Mouse (Mus musculus) heart, embryonic 15.5 days (tissue): ENCODE data around the gene Thnsl1. TPM values are rescaled to one million over a fixed set of nuclear protein-coding genes. Genes with fewer than 3 reads are reported as not detected.
A peak's percentile ranks its signal among the peaks of the same experiment; 100 is the strongest.

Experiments used
- ATAC-seq: fragments of 200-750 bp; cut with Nextera tagmentation; replicated peaks from 2 replicates; pipeline ENCODE4 v1.8.0; 2017; ENCODE audit warnings: low read depth, moderate TSS enrichment; ENCODE audit not compliant: insufficient number of reproducible peaks, insufficient read depth, low FRiP score
- H3K27ac ChIP-seq: fragments of 300-500 bp; sonication (generic); 2 replicates; pipeline ENCODE4 v1.5.1; 2015; ENCODE audit warnings: mild to moderate bottlenecking, inconsistent platforms
- H3K27me3 ChIP-seq: fragments of 300-500 bp; sonication (generic); 2 replicates; pipeline ENCODE4 v1.6.1; 2015; ENCODE audit warnings: inconsistent platforms
- H3K36me3 ChIP-seq: fragments of 300-500 bp; sonication (generic); 2 replicates; pipeline ENCODE4 v1.6.1; 2015; ENCODE audit warnings: mild to moderate bottlenecking, inconsistent platforms
- H3K4me1 ChIP-seq: fragments of 300-500 bp; sonication (generic); replicated peaks from 2 replicates; pipeline ENCODE4 v1.6.1; 2015; ENCODE audit warnings: inconsistent platforms
- H3K4me2 ChIP-seq: fragments of 300-500 bp; sonication (generic); 2 replicates; pipeline ENCODE4 v1.6.1; 2015; ENCODE audit warnings: inconsistent platforms, mild to moderate bottlenecking, moderate library complexity
- H3K4me3 ChIP-seq: fragments of 300-500 bp; sonication (generic); 2 replicates; pipeline ENCODE4 v1.5.1; 2015; ENCODE audit warnings: mild to moderate bottlenecking, inconsistent platforms
- H3K9ac ChIP-seq: fragments of 300-500 bp; sonication (generic); 2 replicates; pipeline ENCODE4 v1.6.1; 2015; ENCODE audit warnings: mild to moderate bottlenecking, inconsistent platforms
- H3K9me3 ChIP-seq: fragments of 300-500 bp; sonication (generic); replicated peaks from 2 replicates; pipeline ENCODE4 v1.6.1; 2016; ENCODE audit warnings: inconsistent platforms
- WGBS: fragments of 180-500 bp; shearing (Covaris S2); methylation state at CpG from one replicate; pipeline ENCODE4 v1.1.7; 2015; ENCODE audit warnings: mixed read lengths; 5-methylcytosine and 5-hydroxymethylcytosine counted together
- polyA plus RNA-seq: library from polyadenylated mRNA; unstranded; fragments of >200 nt; fragmentation: Nextera tagmentation; extraction: Ambion mirVana; gene quantifications from 2 replicates; pipeline ENCODE4 v1.2.1, GENCODE M21; 2015

Gene Thnsl1
- polyA plus RNA-seq, 1 experiment from 2014 or later, result 6.3 TPM

DNA sequence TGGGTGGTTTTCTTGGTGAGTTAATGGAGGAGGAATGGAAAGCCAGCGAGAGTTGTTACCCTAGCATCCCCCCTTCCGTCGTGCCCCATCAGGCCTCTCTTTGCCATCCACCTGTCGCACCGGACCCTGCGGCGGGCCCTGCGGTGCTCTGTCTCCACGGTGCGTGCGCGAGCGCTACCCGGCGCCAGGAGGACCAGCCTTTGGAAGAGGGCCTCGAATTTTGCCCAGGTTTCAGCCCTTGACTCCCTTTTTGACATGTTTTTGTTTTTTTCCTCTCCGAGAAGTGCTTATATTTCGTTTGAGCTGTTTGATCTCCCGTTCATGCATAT lies 271 bp downstream of the Thnsl1 start:
- WGBS, result under 1% methylated on average over 19 of the region's 19 CpGs
- Histone ChIP-seq H3K4me3 (peak overlapping the region; percentile 68), H3K9me3 (no peaks in the 10 kb centered on the region), H3K4me2 (peak overlapping the region; percentile 74), H3K27me3 (no peaks in the 10 kb centered on the region), H3K36me3 (no peaks in the 10 kb centered on the region; the same call in 1 of the 2 replicates), H3K9ac (peak overlapping the region; percentile 59), H3K4me1 (peaks cover 11% of the 10 kb centered on the region), H3K27ac (peak overlapping the region; percentile 77)
- peak; percentile 86 for ATAC-seq

DNA sequence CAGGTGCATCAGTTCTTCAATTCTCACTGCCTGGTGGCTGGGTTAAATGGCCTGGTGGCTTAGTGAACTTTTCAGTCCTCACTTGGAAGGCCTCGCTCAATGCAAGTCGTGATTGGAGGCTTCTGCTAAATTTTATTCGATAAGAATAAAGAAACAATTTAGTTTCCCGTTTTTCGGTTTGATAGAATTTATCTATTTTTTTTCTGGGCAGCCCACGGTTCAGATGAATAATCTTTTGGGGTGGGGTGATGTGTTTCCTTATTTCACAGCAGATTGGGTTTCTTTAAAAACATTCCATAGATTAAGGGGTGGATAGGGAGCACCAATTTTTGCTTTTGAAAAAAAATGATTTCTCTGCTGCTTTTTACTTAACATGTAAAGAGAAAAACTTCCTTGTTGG lies 754 bp downstream of the Thnsl1 start:
- H3K4me2 ChIP-seq, result peak overlapping the region; percentile 74
- ATAC-seq, result no peak
- H3K36me3 ChIP-seq, result no peaks in the 10 kb centered on the region; the same call in 1 of the 2 replicates
- peaks cover 11% of the 10 kb centered on the region for H3K4me1 ChIP-seq
- H3K9me3 ChIP-seq, result no peaks in the 10 kb centered on the region
- H3K4me3 ChIP-seq, result peak overlapping the region; percentile 68
- no peaks in the 10 kb centered on the region for H3K27me3 ChIP-seq
- 38% methylated on average over 6 of the region's 6 CpGs for WGBS
- H3K27ac ChIP-seq, result no peak overlapping the region
- H3K9ac ChIP-seq, result peak overlapping the region; percentile 59

- Histone ChIP-seq H3K27me3 (no peaks in the 10 kb centered on the region), H3K4me2 (no peak overlapping the region), H3K27ac (no peak overlapping the region), H3K4me1 (no peaks in the 10 kb centered on the region), H3K9ac (no peak overlapping the region), H3K9me3 (no peaks in the 10 kb centered on the region), H3K36me3 (no peaks in the 10 kb centered on the region; the same call in 1 of the 2 replicates), H3K4me3 (no peak overlapping the region)
- WGBS, result 62% methylated on average over 6 of the region's 6 CpGs
- ATAC-seq, result no peak
Observed at GRCm38 (mm10) chr2:21211361-21211760, 5.8 kb downstream of the Thnsl1 start.

DNA sequence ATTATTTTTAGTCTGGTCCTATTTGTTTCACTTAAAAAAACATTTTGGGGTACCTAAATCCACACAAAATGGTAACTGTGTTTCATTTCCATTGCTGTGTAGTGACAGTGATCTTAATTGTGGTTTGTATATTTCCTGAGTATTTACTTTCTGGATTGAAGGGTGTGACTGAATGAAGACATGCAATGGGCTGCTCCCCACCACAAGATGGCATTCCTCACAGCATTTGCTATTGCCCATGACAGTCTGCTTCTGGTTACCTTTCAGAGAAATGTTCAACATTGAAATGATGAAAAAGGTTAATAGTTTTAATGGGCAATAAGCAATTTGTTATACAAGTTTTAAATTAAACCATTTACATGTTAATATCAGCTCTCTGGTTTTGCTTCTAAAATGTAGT lies 8.8 kb downstream of the Thnsl1 start:
- H3K36me3 ChIP-seq, result no peaks in the 10 kb centered on the region; the same call in 1 of the 2 replicates
- H3K9ac ChIP-seq, result no peak overlapping the region
- no peak overlapping the region for H3K27ac ChIP-seq
- no peak for ATAC-seq
- no peak overlapping the region for H3K4me2 ChIP-seq
- H3K4me1 ChIP-seq, result no peaks in the 10 kb centered on the region
- no peaks in the 10 kb centered on the region for H3K27me3 ChIP-seq
- H3K9me3 ChIP-seq, result no peaks in the 10 kb centered on the region
- H3K4me3 ChIP-seq, result no peak overlapping the region

- no peaks in the 10 kb centered on the region for H3K9me3 ChIP-seq
- H3K36me3 ChIP-seq, result no peaks in the 10 kb centered on the region; the same call in 1 of the 2 replicates
- no peak overlapping the region for H3K9ac ChIP-seq
- 87% methylated on average over 2 of the region's 2 CpGs for WGBS
- H3K27ac ChIP-seq, result no peak overlapping the region
- H3K27me3 ChIP-seq, result no peaks in the 10 kb centered on the region
- no peak overlapping the region for H3K4me2 ChIP-seq
- H3K4me3 ChIP-seq, result no peak overlapping the region
- no peak for ATAC-seq
- no peaks in the 10 kb centered on the region for H3K4me1 ChIP-seq
Observed at GRCm38 (mm10) chr2:21215284-21215683, 9.8 kb downstream of the Thnsl1 start.

GRCm38 (mm10) chr2:21222453-21223384 lies 17.2 kb downstream of the Thnsl1 start:
- Histone ChIP-seq H3K36me3 (no peaks in the 10 kb centered on the region), H3K9me3 (no peaks in the 10 kb centered on the region), H3K4me1 (no peaks in the 10 kb centered on the region), H3K27ac (no peak overlapping the region), H3K9ac (no peak overlapping the region), H3K4me2 (no peak overlapping the region), H3K27me3 (no peaks in the 10 kb centered on the region), H3K4me3 (no peak overlapping the region)
- 77% methylated on average over 9 of the region's 9 CpGs for WGBS
- no peak for ATAC-seq

GRCm38 (mm10) chr2:21230276-21230675 lies 24.8 kb downstream of the Thnsl1 start:
- ATAC-seq, result no peak
- WGBS, result 68% methylated on average over 2 of the region's 2 CpGs

DNA sequence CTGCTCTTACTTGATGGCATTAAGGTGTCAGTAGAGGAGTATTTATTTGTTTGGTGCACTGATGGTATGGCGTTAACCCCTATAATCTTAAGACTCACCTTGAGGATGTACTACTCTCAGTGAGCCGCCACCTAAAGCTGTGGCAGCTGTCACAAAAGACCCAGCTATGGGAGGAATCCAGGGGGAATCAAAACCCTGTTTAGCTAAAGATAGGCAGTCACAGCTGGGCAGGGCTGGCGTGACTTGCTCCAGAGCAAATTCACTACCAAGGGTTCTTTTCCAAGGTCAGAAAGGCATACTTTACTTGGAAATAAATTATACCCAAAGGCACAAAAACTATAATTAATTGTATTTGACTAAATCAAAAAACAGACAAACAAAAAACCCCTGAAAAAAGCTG lies 25.6 kb downstream of the Thnsl1 start:
- Histone ChIP-seq H3K4me1 (0 out of 2 replicates have a peak, but pooled peaks cover 2% of the 10 kb centered on the region), H3K27me3 (no peaks in the 10 kb centered on the region), H3K4me3 (no peak overlapping the region), H3K27ac (no peak overlapping the region), H3K9me3 (no peaks in the 10 kb centered on the region), H3K4me2 (no peak overlapping the region), H3K36me3 (no peaks in the 10 kb centered on the region), H3K9ac (no peak overlapping the region)
- WGBS, result 63% methylated on average over 3 of the region's 3 CpGs
- no peak for ATAC-seq

More at GRCm38 (mm10) chr2:21230276-21230675, 24.8 kb downstream of the Thnsl1 start:
- no peaks in the 10 kb centered on the region for H3K27me3 ChIP-seq
- H3K27ac ChIP-seq, result no peak overlapping the region
- no peaks in the 10 kb centered on the region for H3K9me3 ChIP-seq
- H3K4me3 ChIP-seq, result no peak overlapping the region
- H3K36me3 ChIP-seq, result no peaks in the 10 kb centered on the region
- H3K4me2 ChIP-seq, result no peak overlapping the region
- 0 out of 2 replicates have a peak, but pooled peaks cover 2% of the 10 kb centered on the region for H3K4me1 ChIP-seq
- no peak overlapping the region for H3K9ac ChIP-seq

DNA sequence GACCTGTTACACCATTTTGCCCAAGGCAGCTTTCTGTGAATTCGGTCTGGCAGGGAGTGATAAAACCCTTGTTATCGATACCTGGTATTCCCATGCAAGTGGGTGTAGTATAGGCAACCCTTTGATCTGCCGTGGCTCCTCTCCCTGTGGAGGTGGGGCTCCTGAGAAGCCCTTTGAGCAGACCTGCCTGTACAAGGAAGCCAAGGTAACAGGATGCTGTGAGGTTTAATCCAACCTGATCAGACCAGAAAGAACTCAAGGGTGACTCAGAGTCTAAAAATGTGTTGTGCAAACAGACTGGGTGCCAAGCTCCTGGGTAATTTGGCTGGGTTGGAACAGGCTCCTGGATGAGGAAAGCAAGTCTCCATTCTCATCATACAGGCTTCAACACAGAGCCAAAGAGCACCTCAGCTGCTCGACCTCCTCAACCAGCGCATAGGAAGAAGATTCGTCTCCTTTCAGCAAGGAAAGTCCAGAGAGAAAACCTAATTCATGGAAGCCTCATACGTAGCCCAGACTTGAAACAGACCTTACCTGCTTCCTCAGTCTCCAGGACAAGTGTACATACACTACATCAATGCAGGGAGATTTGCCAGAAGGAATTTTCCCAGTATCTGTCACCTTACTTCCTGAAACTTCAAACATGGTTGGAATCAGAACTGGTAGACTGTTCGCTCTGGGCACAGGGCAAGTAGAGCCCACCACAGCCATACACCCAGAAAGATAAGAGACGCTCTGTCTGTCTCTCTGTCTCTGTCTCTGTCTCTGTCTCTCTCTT lies 29.5 kb downstream of the Thnsl1 start:
- WGBS, result 65% methylated on average over 9 of the region's 9 CpGs
- no peak overlapping the region for H3K4me3 ChIP-seq
- no peak overlapping the region for H3K9ac ChIP-seq
- H3K9me3 ChIP-seq, result no peaks in the 10 kb centered on the region
- no peak overlapping the region; the same call in 1 of the 2 replicates for H3K27ac ChIP-seq
- H3K4me2 ChIP-seq, result no peak overlapping the region
- no peaks in the 10 kb centered on the region for H3K36me3 ChIP-seq
- H3K4me1 ChIP-seq, result peaks cover 14% of the 10 kb centered on the region; the same call in 1 of the 2 replicates
- 0 out of 2 replicates have a peak, but pooled peaks have one; percentile 14 for ATAC-seq
- H3K27me3 ChIP-seq, result peaks cover 9% of the 10 kb centered on the region; the same call in 1 of the 2 replicates

GRCm38 (mm10) chr2:21235844-21236386 lies 30.4 kb downstream of the Thnsl1 start:
- Histone ChIP-seq H3K4me1 (peaks cover 14% of the 10 kb centered on the region; the same call in 1 of the 2 replicates), H3K27me3 (peaks cover 9% of the 10 kb centered on the region; the same call in 1 of the 2 replicates), H3K36me3 (no peaks in the 10 kb centered on the region), H3K27ac (no peak overlapping the region), H3K9me3 (no peaks in the 10 kb centered on the region), H3K4me3 (no peak overlapping the region), H3K4me2 (no peak overlapping the region), H3K9ac (no peak overlapping the region)
- ATAC-seq, result no peak
- WGBS, result 86% methylated on average over 4 of the region's 4 CpGs

GRCm38 (mm10) chr2:21236846-21237245 lies 31.3 kb downstream of the Thnsl1 start:
- WGBS, result 32% methylated on average over 5 of the region's 5 CpGs
- ATAC-seq, result peak; percentile 47; the same call in 1 of the 2 replicates
- no peak overlapping the region for H3K4me2 ChIP-seq
- peaks cover 9% of the 10 kb centered on the region; the same call in 1 of the 2 replicates for H3K27me3 ChIP-seq
- peaks cover 14% of the 10 kb centered on the region; the same call in 1 of the 2 replicates for H3K4me1 ChIP-seq
- H3K9me3 ChIP-seq, result no peaks in the 10 kb centered on the region
- H3K4me3 ChIP-seq, result no peak overlapping the region
- H3K9ac ChIP-seq, result no peak overlapping the region
- H3K36me3 ChIP-seq, result no peaks in the 10 kb centered on the region
- no peak overlapping the region for H3K27ac ChIP-seq
